Mouse (Mus musculus) C2C12 (cell line): ENCODE results near the gene Gm765.

Source experiments
- CEBPB ChIP-seq: IDR thresholded peaks from one replicate; pipeline ENCODE4 v1.6.1; 2011; ENCODE audit warnings: low read depth, mild to moderate bottlenecking, control low read depth, moderate library complexity
- CTCF ChIP-seq: IDR thresholded peaks from one replicate; pipeline ENCODE4 v1.5.1; 2011; ENCODE audit not compliant: control insufficient read depth, insufficient read depth, insufficient read length
- FOSL1 ChIP-seq: IDR thresholded peaks from one replicate; pipeline ENCODE4 v1.8.0; 2011; ENCODE audit warnings: mild to moderate bottlenecking, low read length; ENCODE audit not compliant: poor library complexity, insufficient read depth, severe bottlenecking
- MAX ChIP-seq: IDR thresholded peaks from one replicate; pipeline ENCODE4 v1.6.1; 2011; ENCODE audit warnings: mild to moderate bottlenecking, control low read depth
- MYOD1 ChIP-seq: IDR thresholded peaks from one replicate; pipeline ENCODE4 v1.6.1; 2011; ENCODE audit warnings: low read depth; ENCODE audit not compliant: control insufficient read depth, insufficient read length
- USF1 ChIP-seq: IDR thresholded peaks from one replicate; pipeline ENCODE4 v1.6.1; 2011; ENCODE audit warnings: low read depth, mild to moderate bottlenecking, control low read depth, moderate library complexity

DNA sequence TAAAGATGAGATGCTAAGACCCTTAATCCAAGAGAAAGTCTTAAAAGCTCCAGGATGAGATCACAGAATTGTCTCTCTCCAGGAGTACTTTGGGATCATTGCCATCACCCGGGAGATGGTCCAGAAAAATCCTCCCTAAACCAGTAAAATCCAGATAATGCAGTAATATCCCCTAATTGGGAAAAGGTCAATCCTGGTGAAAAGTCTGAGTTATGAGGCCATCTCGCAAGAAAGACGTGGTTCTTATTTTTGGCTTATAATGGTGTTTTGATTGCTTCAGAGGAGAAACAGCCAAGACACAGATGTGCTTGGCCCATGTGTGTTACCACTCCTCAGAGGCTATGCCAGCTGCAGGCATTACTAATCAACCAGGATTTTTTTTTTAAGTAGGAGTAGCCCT lies 34.9 kb downstream of the Gm765 start:
- TF ChIP-seq CTCF (no peak), CEBPB (no peak), USF1 (no peak), MAX (no peak), MYOD1 (no peak), FOSL1 (no peak)
